Mouse (Mus musculus): ENCODE results near the gene Gc. TPM values are rescaled to one million over a fixed set of nuclear protein-coding genes. Genes with fewer than 3 reads are reported as not detected.

The Gc gene
- total RNA-seq, 2 experiments from 2014 or later, result 0.46 TPM; not detected in 1

- intact Hi-C loops (cut with DNase I), result no loop called here
- DNase-seq, result no peak
Measured at GRCm38 (mm10) chr5:89368045-89368743, 89.5 kb downstream of the Gc start.

Other genes starting within 250 kb of the Gc start
- gene Npffr2, start 69.5 kb upstream of the Gc start, total RNA-seq (2021), result not detected